Mouse (Mus musculus) right cerebral cortex, postnatal 14 days (tissue): ENCODE results near the gene Gm17349.

Experiments
- DNase-seq: peaks from one replicate; pipeline ENCODE4 v3.0.0; 2022

Gene Gm17349

DNA sequence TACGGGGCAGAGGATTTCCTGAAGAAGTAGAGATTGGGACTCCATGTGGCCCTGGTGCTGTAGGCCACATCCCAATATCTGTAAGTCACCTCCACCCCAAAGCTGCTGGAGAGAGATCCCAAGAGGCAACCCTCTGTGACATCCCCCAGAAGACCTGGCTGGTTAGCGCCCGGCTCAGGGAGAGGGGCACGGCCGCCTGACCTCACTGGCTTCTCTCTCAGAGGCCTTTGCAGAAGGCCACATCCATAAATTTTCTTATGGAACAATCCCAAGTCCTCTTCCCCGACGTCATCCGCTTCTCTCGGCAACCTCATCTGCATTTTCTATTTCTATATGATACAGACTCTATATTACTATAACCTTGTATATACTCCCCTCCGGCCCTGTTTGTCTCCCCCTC lies 5.6 kb downstream of the Gm17349 start:
- no peak for DNase-seq

- no peak for DNase-seq
These were observed 6.7 kb downstream of the Gm17349 start for GRCm38 (mm10) chr15:99698533-99699085.

GRCm38 (mm10) chr15:99697309-99697708 lies 8.0 kb downstream of the Gm17349 start:
- DNase-seq: no peak

DNA sequence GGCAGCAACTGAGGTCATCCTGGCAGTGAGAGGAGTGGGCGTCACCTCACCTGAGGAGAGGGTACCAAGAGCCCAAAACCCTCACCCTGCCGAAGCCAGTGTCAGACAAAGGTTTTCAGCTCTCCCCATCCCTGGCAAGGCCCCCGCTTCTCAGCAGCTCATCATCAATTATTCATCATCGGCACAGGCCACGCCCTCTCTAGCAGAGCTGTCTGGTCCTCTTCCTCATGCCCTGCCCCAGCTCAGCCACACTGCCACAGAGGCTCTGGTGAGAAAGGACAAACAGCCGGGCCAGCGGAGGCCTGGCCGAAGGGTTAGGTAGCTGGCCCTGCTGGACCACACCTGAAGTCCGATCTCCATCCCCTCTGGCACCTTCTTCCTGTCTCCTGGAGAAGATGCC lies 13.3 kb downstream of the Gm17349 start:
- no peak for DNase-seq

GRCm38 (mm10) chr15:99690924-99691323 lies 14.4 kb downstream of the Gm17349 start:
- DNase-seq: no peak

DNA sequence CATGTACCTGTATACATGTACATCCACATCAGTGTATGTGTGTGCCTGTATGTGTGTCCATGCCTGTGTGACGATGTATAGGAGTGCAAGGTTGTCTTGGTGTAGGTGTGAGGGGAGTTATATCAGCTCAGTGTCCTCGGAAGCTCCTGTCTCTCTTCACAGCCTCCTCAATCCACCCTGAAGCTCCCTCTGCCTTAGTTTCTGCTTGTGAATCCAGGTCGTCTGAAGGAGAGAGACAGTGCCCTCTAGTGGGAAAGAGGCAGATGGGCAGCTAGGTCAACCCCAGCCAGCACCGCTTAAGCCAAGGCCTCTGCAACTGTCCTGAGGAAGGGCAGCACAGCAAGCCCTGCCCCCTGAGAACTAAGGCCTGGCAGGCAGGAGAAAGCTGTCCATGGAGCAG lies 16.6 kb downstream of the Gm17349 start:
- DNase-seq: peak; percentile 49

GRCm38 (mm10) chr15:99684156-99684555 lies 21.1 kb downstream of the Gm17349 start:
- DNase-seq: no peak

- no peak for DNase-seq
These were observed 22.4 kb downstream of the Gm17349 start for GRCm38 (mm10) chr15:99682880-99683279.

- no peak for DNase-seq
These were observed 26.3 kb downstream of the Gm17349 start for GRCm38 (mm10) chr15:99679008-99679407.

GRCm38 (mm10) chr15:99678063-99678800 lies 27.1 kb downstream of the Gm17349 start:
- no peak for DNase-seq

DNA sequence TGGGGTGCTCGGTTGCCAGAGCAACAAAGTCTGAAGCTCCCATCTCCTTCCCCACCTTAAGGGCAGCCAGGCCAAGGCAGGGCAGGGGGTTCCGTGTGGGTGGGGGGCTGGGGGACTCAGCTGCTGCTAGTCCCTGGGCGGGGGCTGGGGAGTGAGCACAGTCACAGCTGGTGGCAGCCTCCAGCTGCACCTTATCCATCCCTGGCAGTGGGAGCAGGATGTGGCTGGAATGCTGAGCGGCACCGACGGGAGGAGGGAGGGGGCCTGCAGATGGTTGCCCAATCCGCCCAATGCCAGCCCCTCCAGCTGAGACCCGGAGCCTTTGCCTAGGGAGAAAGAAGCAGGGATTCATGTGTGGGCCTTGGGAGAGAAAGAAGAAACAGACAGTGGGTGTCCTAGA lies 28.2 kb downstream of the Gm17349 start:
- peak; percentile 40 for DNase-seq

DNA sequence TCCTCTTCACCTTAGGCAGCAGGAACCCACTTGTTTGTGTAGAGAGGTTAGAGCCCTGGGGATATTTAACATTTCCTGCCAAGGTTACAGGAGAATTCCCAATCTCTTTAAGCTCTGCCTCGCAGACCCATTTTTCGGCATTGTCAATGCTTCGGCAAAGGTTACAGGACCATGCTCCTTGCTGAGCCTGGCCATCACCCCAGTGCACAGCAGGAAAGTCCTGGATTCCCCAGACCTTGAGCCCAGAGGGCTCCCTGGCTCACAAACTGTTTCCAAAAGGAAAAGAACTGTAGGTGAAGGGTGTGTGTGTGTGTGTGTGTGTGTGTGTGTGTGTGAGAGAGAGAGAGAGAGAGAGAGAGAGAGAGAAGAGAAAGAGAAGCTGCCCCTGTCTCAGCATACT lies 30.4 kb downstream of the Gm17349 start:
- no peak for DNase-seq

GRCm38 (mm10) chr15:99671783-99672182 lies 33.5 kb downstream of the Gm17349 start:
- no peak for DNase-seq

DNA sequence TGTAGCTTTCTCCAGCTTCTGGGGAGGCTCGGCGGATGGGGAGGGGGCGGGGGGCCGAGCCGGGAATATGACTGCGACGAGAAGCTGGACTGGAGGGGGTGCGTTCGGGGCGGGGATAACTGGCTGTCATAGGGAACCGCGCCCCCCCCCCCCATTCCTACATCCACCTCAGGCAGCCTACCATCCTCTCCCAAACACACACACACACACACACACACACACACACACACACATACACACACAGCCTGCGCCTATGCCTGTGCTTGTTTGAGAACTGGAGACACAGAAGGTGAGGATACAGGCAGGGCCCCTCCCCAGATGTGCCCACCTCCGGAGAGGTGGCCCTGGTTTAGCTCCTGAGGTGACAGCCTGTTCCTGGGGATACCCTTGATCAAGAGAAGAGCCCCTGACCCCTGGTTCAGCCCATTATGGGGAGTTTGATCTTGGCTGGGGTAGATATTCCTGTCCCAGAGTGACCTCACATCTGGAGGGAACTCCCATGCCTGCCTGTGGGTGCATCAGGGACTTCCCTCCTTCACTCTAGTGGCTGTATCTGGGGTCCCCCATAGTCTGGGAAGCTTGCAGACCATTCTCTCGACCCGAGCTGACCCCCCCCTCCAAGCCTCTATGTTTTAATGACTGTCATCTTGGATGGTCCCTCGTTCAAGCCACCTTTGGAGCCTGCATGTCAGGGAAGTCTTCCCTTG lies 34.2 kb downstream of the Gm17349 start:
- DNase-seq: peak; percentile 59

DNA sequence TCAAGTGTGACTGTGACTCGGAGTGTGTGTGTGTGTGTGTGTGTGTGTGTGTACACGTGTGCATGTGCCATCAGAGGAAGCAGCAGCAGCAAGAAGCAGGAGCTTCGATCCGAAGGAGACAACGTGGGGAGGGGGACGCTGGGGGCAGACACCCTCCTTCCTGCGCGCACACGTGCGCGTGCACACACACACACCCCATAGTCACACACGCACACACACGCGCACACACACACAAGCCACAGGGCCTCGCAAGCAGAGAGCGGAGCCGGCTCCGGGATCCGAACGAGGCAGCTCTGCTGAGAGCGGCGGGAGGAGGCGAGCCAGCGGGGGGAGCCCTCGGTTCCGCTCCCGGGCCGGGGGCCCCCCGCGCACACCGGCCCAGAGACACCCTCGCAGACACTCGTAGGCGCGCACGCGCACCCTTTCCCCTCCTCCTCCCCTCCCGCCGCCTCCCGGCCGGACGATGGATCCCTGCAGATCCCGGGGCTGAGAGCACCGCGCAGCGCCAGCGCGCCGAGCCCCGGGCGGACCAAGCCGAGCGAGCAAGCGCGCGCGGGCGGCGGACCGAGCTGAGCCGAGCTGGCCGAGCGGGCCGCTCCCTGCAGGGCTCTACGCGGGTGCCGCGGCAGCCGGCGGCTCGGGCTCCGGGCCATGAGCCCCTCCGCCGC lies 35.0 kb downstream of the Gm17349 start, which contains the start of gene Asic1:
Gene Asic1 (plus strand): TSS at position 215 of the 668 bp plus-strand sequence.
- peak; percentile 71 for DNase-seq

- no peak for DNase-seq
These were observed 35.9 kb downstream of the Gm17349 start for GRCm38 (mm10) chr15:99669392-99669791.

- peak; percentile 83 for DNase-seq
These were observed 36.4 kb downstream of the Gm17349 start for GRCm38 (mm10) chr15:99668881-99669280.

DNA sequence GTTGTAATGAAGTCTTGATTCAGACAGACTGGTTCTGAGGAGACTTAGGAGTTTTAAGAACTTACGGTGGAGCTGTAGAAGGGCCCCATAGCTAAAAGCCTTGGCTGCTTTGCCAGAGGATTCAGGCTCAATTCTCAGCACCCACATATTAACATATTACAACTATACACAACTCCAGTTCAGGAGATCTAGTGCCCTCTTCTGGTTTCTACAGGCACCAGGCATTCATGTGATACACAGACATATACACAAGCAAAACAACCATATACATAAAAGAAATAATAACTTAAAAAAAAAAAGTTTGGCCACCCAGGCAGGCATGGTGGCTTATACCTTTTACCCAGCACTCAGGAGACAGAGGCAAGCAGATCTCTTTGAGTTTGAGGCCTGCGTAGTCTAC lies 37.7 kb downstream of the Gm17349 start:
- DNase-seq: no peak

GRCm38 (mm10) chr15:99664600-99665451 lies 40.5 kb downstream of the Gm17349 start:
- peak; percentile 70 for DNase-seq

- no peak for DNase-seq
These were observed 41.2 kb downstream of the Gm17349 start for GRCm38 (mm10) chr15:99663964-99664599.

DNA sequence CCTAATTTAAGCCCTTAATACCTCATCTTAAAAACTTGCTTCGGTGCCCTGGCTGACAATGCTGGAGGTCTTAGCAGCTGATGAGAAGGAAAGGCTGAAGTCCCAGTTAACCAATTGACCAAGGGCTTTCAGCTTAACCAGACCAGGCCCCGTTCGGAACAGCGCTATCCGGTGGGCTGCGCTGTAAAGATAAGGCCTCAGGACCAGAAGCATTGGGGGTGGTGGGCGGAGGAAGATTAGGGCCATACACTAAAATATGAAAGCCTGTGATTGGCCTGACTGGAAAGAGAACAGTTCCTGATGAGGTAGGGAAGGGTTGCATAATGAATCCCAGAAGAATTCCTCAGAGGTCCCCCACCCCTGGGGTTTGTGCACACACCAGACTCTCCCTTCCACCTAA lies 42.9 kb downstream of the Gm17349 start:
- DNase-seq: no peak
